Mouse (Mus musculus) ES-E14 (cell line): ENCODE measurements around the gene Olfr978. TPM values are rescaled to one million over a fixed set of nuclear protein-coding genes. Genes with fewer than 3 reads are reported as not detected.
A peak's percentile ranks its signal among the peaks of the same experiment; 100 is the strongest.
"Not testable (repeated sequence)": the region's sequence is repeated elsewhere in the genome, so short reads cannot be mapped to it uniquely, and the experiment has no call there.

Source experiments
- DNase-seq: peaks from one replicate; pipeline ENCODE4 v3.0.0-alpha.2; 2013; ENCODE audit warnings: low read depth, low spot score
- H3K27ac ChIP-seq: 2 replicates; pipeline ENCODE4 v1.5.1; 2012; ENCODE audit warnings: low read depth, mild to moderate bottlenecking, low read length, moderate library complexity, mixed read lengths; ENCODE audit not compliant: poor library complexity, insufficient read depth, severe bottlenecking
- H3K36me3 ChIP-seq: 2 replicates; pipeline ENCODE4 v1.6.1; 2012; ENCODE audit warnings: mild to moderate bottlenecking, low read length, moderate library complexity, mixed read lengths; ENCODE audit not compliant: control insufficient read depth, poor library complexity, insufficient read depth, severe bottlenecking
- H3K4me1 ChIP-seq, 2 experiments: fragments of 150-350 bp in 1 of 2; sonication (generic) in 1 of 2; 2 replicates each; pipeline ENCODE4 v1.6.1; 2012; ENCODE audit warnings: low read length in 2 of 2, mild to moderate bottlenecking in 1 of 2, mixed read lengths in 1 of 2; ENCODE audit not compliant: control insufficient read depth in 2 of 2, insufficient read depth in 2 of 2, poor library complexity in 1 of 2
- H3K4me3 ChIP-seq, 2 experiments: fragments of 150-350 bp in 1 of 2; sonication (generic) in 1 of 2; 2 replicates each; pipeline ENCODE4 v1.5.1; 2012; ENCODE audit warnings: low read length in 2 of 2, low read depth in 1 of 2, mild to moderate bottlenecking in 1 of 2, mixed read lengths in 1 of 2; ENCODE audit not compliant: insufficient read depth in 1 of 2, poor library complexity in 1 of 2, severe bottlenecking in 1 of 2
- H3K9ac ChIP-seq: 2 replicates; pipeline ENCODE4 v1.6.1; 2012; ENCODE audit warnings: low read depth, mild to moderate bottlenecking, low read length, mixed read lengths; ENCODE audit not compliant: poor library complexity, insufficient read depth, severe bottlenecking
- H3K9me3 ChIP-seq: fragments of 150-350 bp; sonication (generic); 2 replicates; pipeline ENCODE4 v1.6.1; 2012; ENCODE audit warnings: low read depth, mild to moderate bottlenecking, low read length; ENCODE audit not compliant: control insufficient read depth, insufficient read depth
- CHD2 ChIP-seq: IDR thresholded peaks from 2 replicates; pipeline ENCODE4 v1.6.1; 2014; ENCODE audit warnings: mild to moderate bottlenecking, low read depth, low read length, inconsistent platforms
- HCFC1 ChIP-seq: IDR thresholded peaks from 2 replicates; pipeline ENCODE4 v1.6.1; 2012; ENCODE audit warnings: low read length, inconsistent platforms, borderline replicate concordance; ENCODE audit not compliant: insufficient read depth
- MAFK ChIP-seq: IDR thresholded peaks from 2 replicates; pipeline ENCODE4 v1.6.1; 2014; ENCODE audit warnings: mild to moderate bottlenecking, low read depth, low read length, inconsistent platforms; ENCODE audit not compliant: insufficient read depth
- ZC3H11A ChIP-seq: IDR thresholded peaks from 2 replicates; pipeline ENCODE4 v1.6.1; 2012; ENCODE audit warnings: low read depth, mild to moderate bottlenecking, inconsistent platforms, low read length, borderline replicate concordance
- ZNF384 ChIP-seq: IDR thresholded peaks from 2 replicates; pipeline ENCODE4 v1.6.1; 2012; ENCODE audit warnings: low read depth, low read length, inconsistent platforms
- in situ Hi-C, 2 experiments: fragments of 600-800 bp; cut with MboI; formaldehyde crosslinking; loops; one replicate each; pipeline ENCODE4 v1.15.1; 2025; ENCODE audit warnings: low sequenced_read_pairs in 2 of 2, inconsistent platforms in 1 of 2; ENCODE audit not compliant: unreplicated experiment in 2 of 2
- total RNA-seq: library from RNA; depleted of rRNA; stranded (reverse); fragments of 300-350 nt; gene quantifications from 2 replicates; pipeline ENCODE4 v1.2.3, GENCODE M21; 2012; rRNA removed

The Olfr978 gene
- total RNA-seq, result not detected in 2 replicates

- H3K36me3 ChIP-seq, result no peaks in the 10 kb centered on the region
- H3K27ac ChIP-seq, result no peak within 1 kb of the TSS
These were observed at the start of gene Olfr978 for GRCm38 (mm10) chr9:39991813-39992212. Gene Olfr978, plus strand, starts transcription at chr9:39992113.

GRCm38 (mm10) chr9:39951946-39952345, 40.0 kb upstream of the Olfr978 start, which contains the start of gene Olfr975:
Gene Olfr975, minus strand, starts transcription at chr9:39952046.
- TF ChIP-seq ZC3H11A, result no peak
- TF ChIP-seq ZNF384, result no peak
- TF ChIP-seq HCFC1, result no peak
- TF ChIP-seq CHD2, result no peak
- TF ChIP-seq MAFK, result no peak
- H3K27ac ChIP-seq, result no peak within 1 kb of the TSS
- H3K9ac ChIP-seq, result no peak within 1 kb of the TSS
- no peak within 1 kb of the TSS for H3K4me3 ChIP-seq
- H3K9me3 ChIP-seq, result no peaks in the 10 kb centered on the region
- H3K4me1 ChIP-seq, result no peaks in the 10 kb centered on the region
- no peak for DNase-seq
- H3K36me3 ChIP-seq, result no peaks in the 10 kb centered on the region
- in situ Hi-C loops, result no loop called here

More at GRCm38 (mm10) chr9:39991813-39992212, at the start of gene Olfr978:
- DNase-seq, result no peak
- H3K9ac ChIP-seq, result no peak within 1 kb of the TSS
- in situ Hi-C loops, result no loop called here
- H3K4me3 ChIP-seq, result no peak within 1 kb of the TSS
- no peaks in the 10 kb centered on the region for H3K4me1 ChIP-seq
- no peak for TF ChIP-seq ZC3H11A
- no peak for TF ChIP-seq HCFC1
- TF ChIP-seq CHD2, result no peak
- TF ChIP-seq MAFK, result no peak
- no peaks in the 10 kb centered on the region for H3K9me3 ChIP-seq

DNA sequence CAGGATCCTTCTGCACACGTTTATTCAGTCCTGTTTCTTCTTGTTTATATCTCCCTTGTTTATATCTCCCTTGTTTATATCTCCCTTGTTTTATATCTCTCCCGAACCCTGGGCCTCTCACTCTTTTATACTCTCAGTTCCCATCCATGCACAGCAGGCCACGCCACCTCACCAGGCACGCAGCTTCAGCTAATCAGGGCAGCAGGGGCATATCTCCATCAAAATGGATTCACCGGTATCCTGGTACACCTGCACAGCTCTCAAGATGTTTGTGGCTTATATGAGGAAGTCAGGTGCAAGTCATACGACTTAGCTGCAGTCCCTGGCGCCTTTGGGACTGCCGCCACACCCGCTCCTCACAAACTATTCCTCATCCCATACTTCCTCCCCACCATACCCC, 30.9 kb upstream of the Olfr978 start, which contains the start of gene Olfr976:
Olfr976 (minus strand) TSS at position 101 of the 400 bp plus-strand sequence.
- H3K9me3 ChIP-seq, H3K9ac ChIP-seq, H3K27ac ChIP-seq, H3K36me3 ChIP-seq, in situ Hi-C loops, DNase-seq, H3K4me3 ChIP-seq, H3K4me1 ChIP-seq: not testable (repeated sequence)

DNA sequence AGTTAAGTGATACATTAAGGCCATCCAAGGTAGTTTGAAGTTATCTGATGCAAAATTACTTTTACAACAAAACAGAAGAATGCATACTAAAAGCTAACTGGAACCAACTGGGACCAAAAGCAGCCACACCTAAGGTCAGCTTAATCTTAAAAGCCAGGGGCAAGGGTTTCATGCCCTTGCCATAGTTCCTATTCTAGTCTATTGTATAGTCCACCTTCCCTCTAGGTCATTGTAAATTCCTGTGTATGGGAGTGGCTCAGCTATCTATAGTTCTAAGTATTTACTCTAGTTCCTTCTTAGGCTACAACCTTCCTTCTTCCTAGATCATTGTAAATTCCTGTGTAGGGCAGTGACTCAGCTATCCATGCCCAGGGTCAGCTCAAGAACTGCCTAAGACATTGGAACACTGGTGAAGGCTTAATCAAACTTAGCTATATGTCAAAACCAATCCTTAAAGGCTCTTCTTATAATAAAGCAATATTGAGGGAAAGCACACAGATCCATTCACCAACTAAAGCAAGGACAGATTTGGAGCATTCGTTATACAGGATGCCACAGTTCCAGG, 15.2 kb upstream of the Olfr978 start:
- H3K4me3 ChIP-seq, in situ Hi-C loops, H3K4me1 ChIP-seq, DNase-seq, H3K9me3 ChIP-seq, H3K9ac ChIP-seq, H3K27ac ChIP-seq, H3K36me3 ChIP-seq: not testable (repeated sequence)
- TF ChIP-seq MAFK, result peak; percentile 77

GRCm38 (mm10) chr9:40003365-40003764, 11.5 kb downstream of the Olfr978 start, which contains the start of gene Olfr979:
Gene Olfr979, minus strand, starts transcription at chr9:40003465.
- Histone ChIP-seq H3K9ac (no peak within 1 kb of the TSS), H3K9me3 (no peaks in the 10 kb centered on the region), H3K4me1 (no peaks in the 10 kb centered on the region), H3K27ac (no peak within 1 kb of the TSS), H3K4me3 (no peak within 1 kb of the TSS), H3K36me3 (no peaks in the 10 kb centered on the region)
- in situ Hi-C loops, result no loop called here
- no peak for TF ChIP-seq ZC3H11A
- no peak for TF ChIP-seq CHD2
- no peak for TF ChIP-seq ZNF384
- no peak for TF ChIP-seq HCFC1
- no peak for TF ChIP-seq MAFK
- DNase-seq, result no peak
